Mouse (Mus musculus): ENCODE results near the gene Cdc42se1. TPM values are rescaled to one million over a fixed set of nuclear protein-coding genes. Genes with fewer than 3 reads are reported as not detected.

The Cdc42se1 gene
- polyA plus RNA-seq (2016; fragmentation: Nextera tagmentation; extraction: Ambion mirVana) = 91.1 and 91.2 TPM in 2 replicates

DNA sequence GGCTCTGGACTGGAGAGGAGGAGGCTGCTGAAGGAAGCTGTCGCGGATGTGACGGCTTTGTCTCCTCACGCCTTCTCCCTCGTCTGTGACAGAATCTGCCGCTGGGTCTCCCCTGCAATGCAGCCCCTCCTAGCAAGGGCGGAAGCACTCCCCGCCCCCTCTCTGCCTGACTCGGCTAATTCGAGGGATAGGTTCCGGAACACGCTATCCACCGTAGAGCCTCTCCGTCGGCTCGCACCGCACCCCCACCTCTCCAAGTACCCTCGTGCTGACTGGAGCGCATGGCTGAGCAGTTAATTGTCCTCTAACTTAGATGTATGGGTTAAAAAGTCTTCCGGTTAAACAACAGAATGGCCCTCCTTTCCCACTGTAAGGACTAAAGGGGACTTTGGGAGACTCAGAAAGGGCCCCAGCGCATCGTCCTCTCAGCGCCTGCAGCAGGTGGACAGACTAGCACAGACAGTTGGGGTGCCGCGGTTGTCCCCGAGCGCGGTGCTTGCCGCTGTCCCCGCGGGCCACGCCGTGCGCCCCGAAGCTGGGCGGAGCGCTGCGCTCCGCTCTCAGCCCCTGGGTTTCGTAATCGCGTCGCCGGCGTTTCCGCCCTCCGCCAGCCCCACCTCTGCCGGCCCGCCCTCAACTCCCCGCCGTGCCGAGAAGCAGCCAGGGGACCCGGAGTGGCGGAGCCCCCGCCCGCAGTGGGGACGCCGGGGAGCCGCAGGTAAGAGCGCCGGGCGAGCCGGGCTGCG is at the start of gene Cdc42se1:
Cdc42se1 (plus strand) TSS at position 585 of the 746 bp plus-strand sequence.
- peak within 1 kb of the TSS; percentile 97 for H3K4me3 ChIP-seq

GRCm38 (mm10) chr3:95178948-95179347 is 49.6 kb upstream of the Cdc42se1 start:
- WGBS = 87% methylated on average over 5 of the region's 5 CpGs

More for the DNA sequence above, at the start of gene Cdc42se1:
- H3K27ac ChIP-seq (replicated peaks) = peak within 1 kb of the TSS; percentile 96
- H3K27me3 ChIP-seq (replicated peaks; ENCODE audit: low read depth, poor library complexity, severe bottlenecking) = no peaks in the 10 kb centered on the region
- no peaks in the 10 kb centered on the region; the same call in 1 of the 2 replicates for H3K9me3 ChIP-seq
- DNase-seq (ENCODE audit: low spot score) = peak; percentile 92
- under 1% methylated on average over 64 of the region's 64 CpGs for WGBS
- peaks cover 56% of the 10 kb centered on the region for H3K4me1 ChIP-seq
- H3K36me3 ChIP-seq (replicated peaks) = peaks cover 54% of the 10 kb centered on the region

GRCm38 (mm10) chr3:95179890-95180289 is 48.6 kb upstream of the Cdc42se1 start:
- H3K4me3 ChIP-seq = no peak overlapping the region
- WGBS = 71% methylated on average over 3 of the region's 3 CpGs
- H3K4me1 ChIP-seq = 0 out of 2 replicates have a peak, but pooled peaks cover 5% of the 10 kb centered on the region
- peaks cover 9% of the 10 kb centered on the region for H3K27me3 ChIP-seq (replicated peaks; ENCODE audit: low read depth, poor library complexity, severe bottlenecking)
- peaks cover 27% of the 10 kb centered on the region for H3K36me3 ChIP-seq (replicated peaks)
- H3K27ac ChIP-seq (replicated peaks) = no peak overlapping the region
- no peaks in the 10 kb centered on the region for H3K9me3 ChIP-seq
- no peak for DNase-seq (ENCODE audit: low spot score)

More at GRCm38 (mm10) chr3:95178948-95179347, 49.6 kb upstream of the Cdc42se1 start:
- H3K4me3 ChIP-seq = no peak overlapping the region
- H3K36me3 ChIP-seq (replicated peaks) = peaks cover 18% of the 10 kb centered on the region
- no peak for DNase-seq (ENCODE audit: low spot score)
- no peak overlapping the region for H3K27ac ChIP-seq (replicated peaks)
- no peaks in the 10 kb centered on the region for H3K9me3 ChIP-seq
- H3K27me3 ChIP-seq (replicated peaks; ENCODE audit: low read depth, poor library complexity, severe bottlenecking) = peaks cover 18% of the 10 kb centered on the region
- H3K4me1 ChIP-seq = peaks cover 8% of the 10 kb centered on the region

GRCm38 (mm10) chr3:95181841-95182240 is 46.7 kb upstream of the Cdc42se1 start:
- Histone ChIP-seq H3K27me3 (replicated peaks; ENCODE audit: low read depth, poor library complexity, severe bottlenecking) (no peaks in the 10 kb centered on the region), H3K9me3 (no peaks in the 10 kb centered on the region), H3K36me3 (replicated peaks) (peaks cover 47% of the 10 kb centered on the region), H3K4me3 (no peak overlapping the region), H3K27ac (replicated peaks) (no peak overlapping the region), H3K4me1 (0 out of 2 replicates have a peak, but pooled peaks cover 5% of the 10 kb centered on the region)
- WGBS = 66% methylated on average over 1 of the region's 1 CpGs
- DNase-seq (ENCODE audit: low spot score) = no peak

GRCm38 (mm10) chr3:95184796-95185577 is 43.5 kb upstream of the Cdc42se1 start:
- Histone ChIP-seq H3K4me3 (no peak overlapping the region), H3K27me3 (replicated peaks; ENCODE audit: low read depth, poor library complexity, severe bottlenecking) (no peaks in the 10 kb centered on the region), H3K27ac (replicated peaks) (no peak overlapping the region), H3K36me3 (replicated peaks) (peaks cover 78% of the 10 kb centered on the region), H3K4me1 (no peaks in the 10 kb centered on the region), H3K9me3 (no peaks in the 10 kb centered on the region)
- 92% methylated on average over 9 of the region's 9 CpGs for WGBS
- no peak for DNase-seq (ENCODE audit: low spot score)

DNA sequence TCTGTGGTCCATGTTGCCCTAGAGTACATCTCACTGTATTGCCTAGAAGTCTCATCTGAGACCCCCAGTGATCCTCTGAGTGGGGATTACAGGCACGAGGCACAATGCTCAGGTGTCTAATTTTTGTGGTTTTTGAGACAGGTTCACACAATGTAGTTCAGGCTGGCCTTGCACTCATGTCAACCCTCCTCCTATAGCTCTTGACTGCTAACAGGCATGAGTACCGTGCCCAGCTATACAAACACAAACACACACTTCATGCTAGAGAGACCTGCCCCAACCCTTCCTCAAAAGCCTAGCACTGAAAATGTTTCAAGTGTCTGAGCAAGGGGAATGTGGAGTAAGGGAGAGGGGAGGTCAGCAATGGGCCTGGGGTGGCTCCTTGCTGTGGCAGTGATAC is 42.4 kb upstream of the Cdc42se1 start:
- H3K27me3 ChIP-seq (replicated peaks; ENCODE audit: low read depth, poor library complexity, severe bottlenecking) = no peaks in the 10 kb centered on the region
- H3K4me3 ChIP-seq = no peak overlapping the region
- no peaks in the 10 kb centered on the region for H3K9me3 ChIP-seq
- no peaks in the 10 kb centered on the region for H3K4me1 ChIP-seq
- H3K27ac ChIP-seq (replicated peaks) = no peak overlapping the region
- 94% methylated on average over 2 of the region's 2 CpGs for WGBS
- peaks cover 88% of the 10 kb centered on the region for H3K36me3 ChIP-seq (replicated peaks)
- no peak for DNase-seq (ENCODE audit: low spot score)

GRCm38 (mm10) chr3:95186888-95187287 is 41.6 kb upstream of the Cdc42se1 start:
- Histone ChIP-seq H3K4me1 (no peaks in the 10 kb centered on the region), H3K36me3 (replicated peaks) (peaks cover 92% of the 10 kb centered on the region), H3K27ac (replicated peaks) (no peak overlapping the region), H3K27me3 (replicated peaks; ENCODE audit: low read depth, poor library complexity, severe bottlenecking) (no peaks in the 10 kb centered on the region), H3K9me3 (no peaks in the 10 kb centered on the region), H3K4me3 (no peak overlapping the region)
- 89% methylated on average over 6 of the region's 6 CpGs for WGBS
- DNase-seq (ENCODE audit: low spot score) = no peak

- Histone ChIP-seq H3K36me3 (replicated peaks) (peaks cover 95% of the 10 kb centered on the region), H3K27ac (replicated peaks) (no peak overlapping the region), H3K4me1 (no peaks in the 10 kb centered on the region), H3K27me3 (replicated peaks; ENCODE audit: low read depth, poor library complexity, severe bottlenecking) (no peaks in the 10 kb centered on the region), H3K4me3 (no peak overlapping the region), H3K9me3 (no peaks in the 10 kb centered on the region)
- 88% methylated on average over 6 of the region's 6 CpGs for WGBS
- no peak for DNase-seq (ENCODE audit: low spot score)
Measured at GRCm38 (mm10) chr3:95194721-95195135, 33.8 kb upstream of the Cdc42se1 start.

DNA sequence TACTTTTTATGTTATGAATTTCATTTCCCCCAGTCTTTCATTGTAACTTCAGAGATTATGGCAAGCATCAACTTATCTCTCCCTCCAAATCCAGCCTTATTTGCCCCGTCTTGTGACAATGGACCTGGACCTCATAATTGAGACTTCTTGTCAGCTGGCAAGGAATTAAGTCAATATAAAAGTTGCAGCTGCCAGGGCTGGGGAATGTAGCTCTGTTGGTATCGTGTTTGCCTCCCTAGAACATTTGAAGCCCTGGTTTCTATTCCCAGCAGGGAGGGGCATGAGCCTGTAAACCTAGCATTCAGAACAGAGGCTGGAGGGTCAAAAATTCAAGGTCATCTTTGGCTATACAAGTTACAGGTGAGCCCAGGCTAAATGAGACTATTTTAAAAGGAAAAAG is 32.8 kb upstream of the Cdc42se1 start:
- Histone ChIP-seq H3K36me3 (replicated peaks) (peaks cover 95% of the 10 kb centered on the region), H3K4me3 (no peak overlapping the region), H3K4me1 (no peaks in the 10 kb centered on the region), H3K9me3 (no peaks in the 10 kb centered on the region), H3K27me3 (replicated peaks; ENCODE audit: low read depth, poor library complexity, severe bottlenecking) (no peaks in the 10 kb centered on the region), H3K27ac (replicated peaks) (no peak overlapping the region)
- 90% methylated on average over 2 of the region's 2 CpGs for WGBS
- no peak for DNase-seq (ENCODE audit: low spot score)

- no peaks in the 10 kb centered on the region for H3K4me1 ChIP-seq
- 86% methylated on average over 1 of the region's 1 CpGs for WGBS
- DNase-seq (ENCODE audit: low spot score) = no peak
- peaks cover 98% of the 10 kb centered on the region for H3K36me3 ChIP-seq (replicated peaks)
- no peak overlapping the region for H3K4me3 ChIP-seq
- H3K27ac ChIP-seq (replicated peaks) = no peak overlapping the region
- H3K9me3 ChIP-seq = no peaks in the 10 kb centered on the region
- H3K27me3 ChIP-seq (replicated peaks; ENCODE audit: low read depth, poor library complexity, severe bottlenecking) = no peaks in the 10 kb centered on the region
Measured at GRCm38 (mm10) chr3:95199101-95199500, 29.4 kb upstream of the Cdc42se1 start.

DNA sequence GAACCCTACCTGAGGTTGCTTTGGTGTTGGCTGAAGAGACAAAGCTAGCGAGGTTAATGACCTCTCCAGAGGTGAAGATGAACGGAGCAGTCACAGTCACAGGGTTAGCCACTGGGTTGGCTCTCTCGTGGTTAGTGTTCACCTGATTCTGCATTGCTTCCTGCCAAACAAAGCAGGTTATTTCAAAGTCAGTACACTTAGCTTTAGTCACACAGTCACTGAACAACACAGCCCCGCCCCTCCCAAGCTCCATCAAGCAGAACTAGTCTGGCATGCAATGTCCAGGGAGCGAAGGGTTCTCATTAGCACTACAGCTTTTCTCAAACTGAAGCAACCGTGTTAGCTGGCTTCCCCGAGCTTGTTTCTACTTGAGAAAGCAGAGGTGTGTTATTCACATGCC is 28.4 kb upstream of the Cdc42se1 start:
- 85% methylated on average over 7 of the region's 7 CpGs for WGBS
- no peak overlapping the region for H3K4me3 ChIP-seq
- no peak overlapping the region for H3K27ac ChIP-seq (replicated peaks)
- H3K4me1 ChIP-seq = no peaks in the 10 kb centered on the region
- no peaks in the 10 kb centered on the region for H3K9me3 ChIP-seq
- DNase-seq (ENCODE audit: low spot score) = no peak
- peaks cover 99% of the 10 kb centered on the region for H3K36me3 ChIP-seq (replicated peaks)
- no peaks in the 10 kb centered on the region for H3K27me3 ChIP-seq (replicated peaks; ENCODE audit: low read depth, poor library complexity, severe bottlenecking)

GRCm38 (mm10) chr3:95200562-95200961 is 28.0 kb upstream of the Cdc42se1 start:
- Histone ChIP-seq H3K36me3 (replicated peaks) (peaks cover 99% of the 10 kb centered on the region), H3K4me3 (no peak overlapping the region), H3K27me3 (replicated peaks; ENCODE audit: low read depth, poor library complexity, severe bottlenecking) (no peaks in the 10 kb centered on the region), H3K4me1 (no peaks in the 10 kb centered on the region), H3K27ac (replicated peaks) (no peak overlapping the region), H3K9me3 (no peaks in the 10 kb centered on the region)
- WGBS = 72% methylated on average over 2 of the region's 2 CpGs
- DNase-seq (ENCODE audit: low spot score) = no peak

All from embryonic facial prominence, embryonic 10.5 days (tissue).